Mouse (Mus musculus) intestine, embryonic 16.5 days (tissue): Measurements from ENCODE around the gene Poln. TPM values are rescaled to one million over a fixed set of nuclear protein-coding genes. Genes with fewer than 3 reads are reported as not detected.

ENCODE experiments used
- ATAC-seq: fragments of 200-750 bp; cut with Nextera tagmentation; 2 replicates; pipeline ENCODE4 v1.8.0; 2017; ENCODE audit warnings: moderate TSS enrichment, moderate library complexity
- H3K27ac ChIP-seq: fragments of 300-500 bp; sonication (generic); 2 replicates; pipeline ENCODE4 v1.5.1; 2014; ENCODE audit warnings: mild to moderate bottlenecking, low read length
- H3K27me3 ChIP-seq: fragments of 300-500 bp; sonication (generic); replicated peaks from 2 replicates; pipeline ENCODE4 v1.6.1; 2014; ENCODE audit warnings: low read length, control low read depth, mixed read lengths; ENCODE audit not compliant: control insufficient read depth, insufficient read depth
- H3K36me3 ChIP-seq: fragments of 300-500 bp; sonication (generic); 2 replicates; pipeline ENCODE4 v1.6.1; 2014; ENCODE audit warnings: low read length, control low read depth; ENCODE audit not compliant: control insufficient read depth, insufficient read depth
- H3K4me1 ChIP-seq: fragments of 300-500 bp; sonication (generic); 2 replicates; pipeline ENCODE4 v1.6.1; 2014; ENCODE audit warnings: low read length, control low read depth, mixed read lengths; ENCODE audit not compliant: control insufficient read depth, insufficient read depth
- H3K4me2 ChIP-seq: fragments of 300-500 bp; sonication (generic); 2 replicates; pipeline ENCODE4 v1.6.1; 2014; ENCODE audit warnings: low read depth, low read length, control low read depth
- H3K4me3 ChIP-seq: fragments of 300-500 bp; sonication (generic); 2 replicates; pipeline ENCODE4 v1.5.1; 2014; ENCODE audit warnings: mild to moderate bottlenecking, low read length
- H3K9ac ChIP-seq: fragments of 300-500 bp; sonication (generic); 2 replicates; pipeline ENCODE4 v1.6.1; 2014; ENCODE audit warnings: low read depth, low read length
- H3K9me3 ChIP-seq: fragments of 300-500 bp; sonication (generic); 2 replicates; pipeline ENCODE4 v1.6.1; 2016; ENCODE audit warnings: low read length, control low read depth; ENCODE audit not compliant: control insufficient read depth
- WGBS: fragments of 180-500 bp; shearing (Covaris S2); extraction: QIAGEN DNeasy Blood & Tissue Kit; methylation state at CpG from one replicate; pipeline ENCODE4 v1.1.7; 2014; 5-methylcytosine and 5-hydroxymethylcytosine counted together
- polyA plus RNA-seq: library from polyadenylated mRNA; unstranded; fragments of >200 nt; fragmentation: Nextera tagmentation; extraction: Ambion mirVana; gene quantifications from 2 replicates; pipeline ENCODE4 v1.2.1, GENCODE M21; 2015

The Poln gene
- polyA plus RNA-seq, 1 experiment from 2014 or later, result 0.23 TPM

GRCm38 (mm10) chr5:34167857-34168256, 1.4 kb downstream of the Poln start:
- no peak overlapping the region for H3K4me2 ChIP-seq

GRCm38 (mm10) chr5:34165793-34166192, 3.5 kb downstream of the Poln start:
- Histone ChIP-seq H3K27ac (no peak overlapping the region), H3K27me3 (no peaks in the 10 kb centered on the region), H3K9me3 (no peaks in the 10 kb centered on the region), H3K4me1 (peaks cover 8% of the 10 kb centered on the region), H3K9ac (no peak overlapping the region), H3K36me3 (0 out of 2 replicates have a peak, but pooled peaks cover 3% of the 10 kb centered on the region), H3K4me2 (no peak overlapping the region), H3K4me3 (no peak overlapping the region)
- ATAC-seq, result no peak
- 72% methylated on average over 4 of the region's 4 CpGs for WGBS

More at GRCm38 (mm10) chr5:34167857-34168256, 1.4 kb downstream of the Poln start:
- Histone ChIP-seq H3K27me3 (no peaks in the 10 kb centered on the region), H3K9ac (no peak overlapping the region), H3K27ac (no peak overlapping the region), H3K9me3 (no peaks in the 10 kb centered on the region), H3K4me3 (no peak overlapping the region), H3K36me3 (0 out of 2 replicates have a peak, but pooled peaks cover 3% of the 10 kb centered on the region), H3K4me1 (peaks cover 8% of the 10 kb centered on the region)
- 80% methylated on average over 4 of the region's 4 CpGs for WGBS
- no peak for ATAC-seq

GRCm38 (mm10) chr5:34148476-34148875, 20.8 kb downstream of the Poln start:
- Histone ChIP-seq H3K4me3 (no peak overlapping the region), H3K9me3 (no peaks in the 10 kb centered on the region), H3K4me2 (no peak overlapping the region), H3K4me1 (no peaks in the 10 kb centered on the region), H3K36me3 (no peaks in the 10 kb centered on the region), H3K27me3 (no peaks in the 10 kb centered on the region), H3K27ac (no peak overlapping the region), H3K9ac (no peak overlapping the region)
- ATAC-seq, result no peak

GRCm38 (mm10) chr5:34147554-34147953, 21.7 kb downstream of the Poln start:
- Histone ChIP-seq H3K4me1 (no peaks in the 10 kb centered on the region), H3K9me3 (no peaks in the 10 kb centered on the region), H3K4me2 (no peak overlapping the region), H3K27me3 (no peaks in the 10 kb centered on the region), H3K9ac (no peak overlapping the region), H3K4me3 (no peak overlapping the region), H3K27ac (no peak overlapping the region), H3K36me3 (no peaks in the 10 kb centered on the region)
- WGBS, result 92% methylated on average over 3 of the region's 3 CpGs
- ATAC-seq, result no peak

GRCm38 (mm10) chr5:34139751-34140150, 29.5 kb downstream of the Poln start:
- no peaks in the 10 kb centered on the region for H3K9me3 ChIP-seq
- H3K4me1 ChIP-seq, result no peaks in the 10 kb centered on the region
- no peak overlapping the region for H3K4me2 ChIP-seq
- no peaks in the 10 kb centered on the region for H3K27me3 ChIP-seq
- ATAC-seq, result no peak
- no peak overlapping the region for H3K4me3 ChIP-seq
- H3K36me3 ChIP-seq, result no peaks in the 10 kb centered on the region
- 9% methylated on average over 1 of the region's 1 CpGs for WGBS
- H3K9ac ChIP-seq, result no peak overlapping the region
- H3K27ac ChIP-seq, result no peak overlapping the region

GRCm38 (mm10) chr5:34132731-34133130, 36.5 kb downstream of the Poln start:
- no peak overlapping the region for H3K27ac ChIP-seq
- no peak for ATAC-seq
- no peak overlapping the region for H3K4me3 ChIP-seq
- WGBS, result 74% methylated on average over 2 of the region's 2 CpGs
- H3K4me2 ChIP-seq, result no peak overlapping the region
- no peak overlapping the region for H3K9ac ChIP-seq
- H3K9me3 ChIP-seq, result no peaks in the 10 kb centered on the region
- no peaks in the 10 kb centered on the region for H3K36me3 ChIP-seq
- no peaks in the 10 kb centered on the region for H3K4me1 ChIP-seq
- H3K27me3 ChIP-seq, result no peaks in the 10 kb centered on the region

GRCm38 (mm10) chr5:34124131-34124530, 45.1 kb downstream of the Poln start:
- no peaks in the 10 kb centered on the region for H3K9me3 ChIP-seq
- H3K4me1 ChIP-seq, result no peaks in the 10 kb centered on the region
- no peak overlapping the region for H3K4me3 ChIP-seq
- 7% methylated on average over 1 of the region's 1 CpGs for WGBS
- H3K36me3 ChIP-seq, result no peaks in the 10 kb centered on the region
- H3K9ac ChIP-seq, result no peak overlapping the region
- no peak for ATAC-seq
- no peak overlapping the region for H3K4me2 ChIP-seq
- no peak overlapping the region for H3K27ac ChIP-seq
- H3K27me3 ChIP-seq, result no peaks in the 10 kb centered on the region

GRCm38 (mm10) chr5:34119121-34119856, 50.0 kb downstream of the Poln start:
- Histone ChIP-seq H3K36me3 (no peaks in the 10 kb centered on the region), H3K27ac (no peak overlapping the region), H3K9me3 (no peaks in the 10 kb centered on the region), H3K4me2 (no peak overlapping the region), H3K4me1 (no peaks in the 10 kb centered on the region), H3K27me3 (no peaks in the 10 kb centered on the region), H3K4me3 (no peak overlapping the region), H3K9ac (no peak overlapping the region)
- ATAC-seq, result no peak
- WGBS, result 69% methylated on average over 3 of the region's 3 CpGs

- Histone ChIP-seq H3K27me3 (no peaks in the 10 kb centered on the region), H3K9me3 (no peaks in the 10 kb centered on the region), H3K4me3 (no peak overlapping the region), H3K27ac (no peak overlapping the region), H3K36me3 (no peaks in the 10 kb centered on the region), H3K9ac (no peak overlapping the region), H3K4me2 (no peak overlapping the region), H3K4me1 (no peaks in the 10 kb centered on the region)
- WGBS, result 79% methylated on average over 1 of the region's 1 CpGs
- ATAC-seq, result no peak
These were observed 63.6 kb downstream of the Poln start for GRCm38 (mm10) chr5:34105681-34106080.

- no peaks in the 10 kb centered on the region for H3K9me3 ChIP-seq
- no peak overlapping the region for H3K4me2 ChIP-seq
- H3K36me3 ChIP-seq, result no peaks in the 10 kb centered on the region
- no peak overlapping the region for H3K27ac ChIP-seq
- WGBS, result 17% methylated on average over 1 of the region's 1 CpGs
- no peaks in the 10 kb centered on the region for H3K4me1 ChIP-seq
- H3K27me3 ChIP-seq, result no peaks in the 10 kb centered on the region
- no peak overlapping the region for H3K9ac ChIP-seq
- no peak for ATAC-seq
- H3K4me3 ChIP-seq, result no peak overlapping the region
These were observed 71.9 kb downstream of the Poln start for GRCm38 (mm10) chr5:34097333-34097732.
